Mouse (Mus musculus): ENCODE results near the gene Fbxo22.
"Not testable (repeated sequence)": the region's sequence is repeated elsewhere in the genome, so short reads cannot be mapped to it uniquely, and the experiment has no call there.

Gene Fbxo22

DNA sequence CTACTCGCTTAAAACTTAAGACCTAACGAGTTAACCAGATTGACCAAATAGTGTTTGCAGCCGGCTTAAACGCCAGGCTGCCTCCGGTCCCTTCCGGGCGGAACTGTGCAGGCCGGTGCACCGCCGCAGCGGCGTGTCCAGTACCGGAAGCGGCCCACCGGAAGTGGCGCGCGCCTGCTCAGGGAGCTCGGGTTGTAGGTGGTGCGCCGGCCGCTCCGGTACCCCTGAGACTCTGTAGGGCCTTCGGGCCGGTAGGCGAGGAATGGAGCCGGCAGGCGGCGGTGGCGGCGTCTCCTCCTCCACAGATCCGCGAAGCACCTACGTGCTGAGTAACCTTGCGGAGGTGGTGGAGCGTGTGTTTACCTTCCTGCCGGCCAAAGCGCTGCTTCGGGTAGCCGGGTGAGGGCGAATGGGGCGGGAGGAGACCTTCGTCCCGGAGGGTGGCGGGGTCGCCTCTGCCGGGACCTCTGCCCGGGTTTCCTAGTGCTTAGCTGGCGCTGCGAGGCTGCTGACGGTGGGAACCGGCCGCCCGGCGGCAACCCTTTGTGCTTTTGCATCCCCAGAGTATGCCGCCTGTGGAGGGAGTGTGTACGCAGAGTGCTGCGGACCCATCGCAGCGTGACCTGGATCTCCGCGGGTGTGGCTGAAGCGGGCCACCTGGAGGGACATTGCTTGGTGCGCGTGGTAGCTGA is at the start of gene Fbxo22:
Gene Fbxo22 (plus strand): TSS at position 136 of the 692 bp plus-strand sequence.
- CTCF ChIA-PET: no interaction called here

DNA sequence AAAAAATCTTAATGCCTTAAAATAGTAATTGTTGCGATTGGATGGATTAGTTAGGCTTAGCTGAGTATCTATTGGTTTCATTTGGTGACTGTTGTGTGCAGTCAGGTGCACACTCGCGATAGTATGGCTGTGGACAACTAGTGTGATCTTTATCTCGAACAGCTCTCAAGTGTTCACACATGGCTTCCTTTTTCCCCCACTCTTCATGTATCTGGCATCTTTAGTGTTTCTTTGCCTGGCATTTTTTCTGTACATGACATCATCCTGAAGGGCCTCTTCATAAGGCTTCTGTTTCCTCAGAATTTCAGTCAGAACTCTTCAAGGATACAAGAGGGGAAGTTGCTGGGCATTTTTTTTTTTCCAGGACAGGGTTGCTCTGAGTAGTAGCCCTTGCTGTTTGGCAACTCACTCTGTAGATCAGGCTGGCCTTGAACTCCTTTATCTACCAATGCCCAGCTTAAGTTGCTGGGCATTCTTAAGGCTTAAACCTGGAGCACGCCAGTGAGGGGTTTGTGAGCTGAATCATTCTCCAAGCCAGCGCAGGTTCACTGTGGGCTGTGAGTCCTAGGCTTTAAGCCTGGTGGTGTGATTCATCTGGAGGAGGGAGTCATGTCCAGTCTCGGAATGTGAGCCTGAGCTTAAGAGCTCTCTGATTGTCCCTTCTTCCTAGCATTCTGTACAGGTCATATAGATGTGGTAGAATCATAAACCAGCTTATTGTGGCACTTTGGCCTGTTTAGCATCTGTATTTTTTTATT is 37.9 kb upstream of the Fbxo22 start:
- CTCF ChIA-PET: no interaction called here

DNA sequence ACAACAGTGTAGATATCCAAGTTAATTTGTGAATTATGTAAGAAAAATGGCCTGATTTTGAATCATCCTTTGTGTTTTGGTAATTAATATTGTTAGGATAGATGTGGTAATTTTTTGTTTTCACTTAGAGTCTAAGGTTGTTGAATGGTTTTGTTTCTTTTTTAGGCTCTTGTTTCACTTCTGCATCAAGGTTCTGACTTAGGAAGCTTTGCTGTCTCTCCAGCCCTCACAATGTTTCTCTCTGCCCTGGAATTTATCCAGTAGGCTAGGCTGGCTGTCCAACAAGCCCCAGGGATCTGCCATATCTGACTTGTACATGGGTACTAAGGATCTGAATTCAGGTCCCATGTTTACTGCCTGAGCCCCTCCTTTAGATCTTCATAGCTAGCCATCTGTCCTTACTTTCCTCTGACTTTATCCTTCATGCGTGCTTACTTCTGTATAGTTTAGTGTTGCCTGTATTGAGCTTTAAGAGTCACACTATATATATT is 36.5 kb upstream of the Fbxo22 start:
- CTCF ChIA-PET: interaction anchor here (0.7 kb wide), 1 partner anchor 1795 kb away, joined by 3 read pairs; no protein-coding TSS in a partner anchor

DNA sequence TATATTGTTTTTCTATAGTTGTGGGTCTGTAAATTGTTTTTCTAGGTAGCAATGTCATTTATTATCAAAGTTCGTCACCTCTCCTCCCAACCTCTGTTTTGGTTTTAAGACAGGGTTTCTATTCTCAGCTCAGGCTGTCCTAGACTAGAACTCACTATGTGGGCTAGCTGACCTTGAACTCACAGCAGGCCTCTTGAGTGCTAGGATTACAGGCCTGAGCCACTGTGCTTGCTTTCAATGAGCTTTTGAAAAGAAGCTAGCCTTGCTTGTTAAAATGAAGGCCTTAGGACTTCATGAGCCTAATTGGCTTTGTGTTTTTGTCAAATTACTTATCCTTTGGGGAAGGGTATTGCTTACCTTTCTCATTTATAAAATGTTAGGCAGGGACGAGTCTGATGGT is 34.5 kb upstream of the Fbxo22 start:
- CTCF ChIA-PET: no interaction called here

DNA sequence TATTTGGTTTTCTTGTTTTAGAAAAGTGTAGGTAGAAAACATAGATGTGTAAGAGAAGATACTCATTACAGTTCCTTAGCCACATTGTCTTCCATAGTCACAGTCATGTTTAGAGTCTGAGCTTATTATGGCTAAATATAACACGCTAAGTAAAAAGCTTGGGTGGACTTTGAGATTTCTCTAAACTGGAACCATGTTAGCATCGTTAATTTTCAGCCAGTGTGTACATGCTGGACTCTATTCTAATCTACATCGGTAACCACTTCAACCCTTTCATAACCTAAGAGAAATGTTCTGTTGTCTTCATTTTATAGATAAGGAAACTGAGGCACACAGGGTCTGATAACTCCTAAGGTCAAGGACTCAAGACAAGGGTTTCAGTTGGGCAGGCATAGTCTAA is 12.8 kb upstream of the Fbxo22 start:
- CTCF ChIA-PET: no interaction called here

DNA sequence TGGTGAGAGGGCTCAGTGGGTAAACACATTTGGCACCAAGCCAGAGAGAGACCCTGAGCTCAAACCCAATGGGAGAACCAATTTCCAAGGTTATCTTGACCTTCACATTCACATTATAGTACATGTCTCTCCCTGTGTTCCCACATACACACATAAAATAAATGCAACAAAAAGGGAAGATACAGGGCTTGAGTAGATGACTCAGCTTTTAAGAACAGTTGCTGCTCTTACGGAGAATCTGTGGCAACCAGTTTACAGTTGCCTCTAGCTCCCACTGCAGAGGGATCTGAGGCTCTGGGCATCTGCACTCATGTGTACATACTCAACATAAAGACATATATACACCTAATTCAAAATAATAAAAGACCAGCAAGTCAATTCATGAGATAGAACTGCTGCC is 10.5 kb upstream of the Fbxo22 start:
- CTCF ChIA-PET: no interaction called here

DNA sequence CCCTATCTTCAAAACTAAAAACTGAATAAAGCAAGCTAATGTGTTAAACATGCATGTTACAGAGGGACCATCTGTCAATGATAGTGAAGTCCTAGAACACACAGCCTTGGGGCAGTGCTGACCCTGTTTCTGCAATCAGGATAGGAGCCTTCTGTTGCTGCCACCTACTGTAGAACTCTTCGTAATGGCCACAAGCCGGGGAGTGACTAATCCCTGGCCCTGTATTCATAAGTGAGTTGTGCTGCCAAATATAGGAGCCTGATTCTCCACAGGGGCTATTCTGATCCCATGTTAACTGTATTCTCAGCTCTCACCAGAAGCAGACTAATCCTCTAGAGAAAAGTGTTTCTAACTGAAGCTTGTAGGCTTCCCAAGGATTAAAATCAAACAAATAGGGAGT is 9.4 kb upstream of the Fbxo22 start:
- CTCF ChIA-PET: interaction anchor here (0.6 kb wide), 1 partner anchor 43 kb away, joined by 3 read pairs; no protein-coding TSS in a partner anchor

DNA sequence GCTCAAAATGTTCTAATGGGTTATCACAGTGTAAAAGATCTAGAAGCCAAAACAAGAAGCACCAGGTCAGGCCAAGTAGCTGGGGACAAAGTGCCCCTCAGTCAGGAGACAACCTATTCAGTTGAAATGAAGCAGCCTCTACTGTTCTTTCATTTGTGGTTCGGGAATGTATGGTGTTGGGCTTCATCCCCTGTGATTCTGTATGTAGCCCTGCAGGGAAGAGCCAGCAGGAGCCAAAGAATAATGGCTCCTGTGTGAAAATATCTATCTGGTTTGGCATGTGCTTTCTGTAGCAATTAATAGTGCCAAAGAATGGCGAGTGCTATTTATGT is 301 bp upstream of the Fbxo22 start:
- CTCF ChIA-PET: no interaction called here

DNA sequence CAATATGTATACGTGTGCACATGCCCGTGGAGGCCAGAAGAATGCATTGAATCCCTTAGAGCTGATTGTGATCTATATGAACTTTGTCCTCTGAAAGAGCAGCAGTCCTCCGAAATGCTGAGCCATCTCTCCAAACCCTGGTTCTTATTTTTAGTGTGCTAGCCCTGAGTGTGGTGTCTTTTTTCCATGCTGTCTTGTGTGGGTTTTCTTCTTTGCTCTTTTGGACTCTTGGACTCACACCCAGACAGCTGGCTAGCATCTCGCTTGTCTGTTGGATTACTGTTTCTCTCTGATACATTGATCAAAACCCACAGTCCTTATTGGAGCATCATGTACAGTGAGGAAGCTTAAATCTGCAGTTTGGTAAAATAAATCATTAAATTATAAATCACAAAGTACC is 2.9 kb downstream of the Fbxo22 start:
- CTCF ChIA-PET: no interaction called here

DNA sequence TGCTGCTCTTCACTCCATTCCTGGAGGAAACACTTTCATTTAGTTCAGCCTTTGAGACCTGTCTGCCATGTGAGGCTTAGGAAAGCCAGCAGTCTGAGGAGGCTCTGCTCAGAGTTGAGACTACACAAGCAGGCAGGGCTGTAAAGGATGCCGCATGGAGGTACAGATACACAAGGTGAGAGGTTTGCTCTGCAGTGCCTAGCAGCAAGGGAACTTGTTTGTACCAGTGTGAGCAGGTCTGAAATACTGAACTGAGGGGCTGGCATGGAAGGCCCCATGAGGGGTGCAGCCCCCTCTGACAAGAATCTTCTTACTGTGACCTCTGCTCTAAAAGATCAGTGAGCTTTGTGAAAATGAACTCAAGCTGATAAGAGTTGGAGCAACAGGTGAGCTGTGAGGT is 4.7 kb downstream of the Fbxo22 start:
- CTCF ChIA-PET: no interaction called here

DNA sequence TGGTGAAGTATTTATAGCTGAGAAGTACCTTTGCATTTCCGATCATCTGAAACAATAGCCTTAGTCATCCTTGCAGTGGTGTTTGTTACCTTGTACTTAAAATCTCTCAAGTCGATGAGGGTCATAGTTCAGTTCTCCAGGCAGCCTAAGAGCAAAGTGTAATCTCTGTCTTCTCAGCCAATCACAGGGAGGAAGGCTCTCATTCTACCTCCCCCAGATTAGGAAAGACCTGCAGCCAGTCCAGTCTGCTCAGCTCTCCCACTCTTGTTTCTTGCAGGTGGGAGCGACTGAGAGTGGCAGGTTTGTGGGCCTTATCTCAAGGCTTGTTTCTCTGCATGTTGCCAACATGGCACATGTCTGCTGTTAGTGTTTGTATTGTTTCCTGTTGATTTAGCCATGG is 6.3 kb downstream of the Fbxo22 start:
- CTCF ChIA-PET: no interaction called here

DNA sequence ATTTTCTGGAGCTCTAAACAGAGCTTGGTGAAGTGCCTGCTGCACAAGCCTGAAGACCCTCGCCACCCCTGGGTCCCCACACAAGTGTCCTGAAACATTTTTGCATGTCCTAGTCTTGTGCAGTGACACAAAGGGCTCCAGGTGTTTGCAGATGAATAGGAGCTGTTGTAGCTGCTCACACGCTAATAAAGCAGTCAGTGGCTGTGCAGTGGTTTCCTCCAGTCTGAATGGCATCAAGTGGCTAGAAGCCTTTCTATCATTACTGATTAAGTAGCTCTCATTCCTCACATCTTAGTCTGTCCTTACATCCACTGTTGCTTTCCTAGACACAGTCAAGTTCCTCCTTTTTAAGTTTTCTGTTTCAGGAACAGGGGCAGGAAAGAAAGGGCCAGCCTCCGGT is 6.9 kb downstream of the Fbxo22 start:
- CTCF ChIA-PET: no interaction called here

DNA sequence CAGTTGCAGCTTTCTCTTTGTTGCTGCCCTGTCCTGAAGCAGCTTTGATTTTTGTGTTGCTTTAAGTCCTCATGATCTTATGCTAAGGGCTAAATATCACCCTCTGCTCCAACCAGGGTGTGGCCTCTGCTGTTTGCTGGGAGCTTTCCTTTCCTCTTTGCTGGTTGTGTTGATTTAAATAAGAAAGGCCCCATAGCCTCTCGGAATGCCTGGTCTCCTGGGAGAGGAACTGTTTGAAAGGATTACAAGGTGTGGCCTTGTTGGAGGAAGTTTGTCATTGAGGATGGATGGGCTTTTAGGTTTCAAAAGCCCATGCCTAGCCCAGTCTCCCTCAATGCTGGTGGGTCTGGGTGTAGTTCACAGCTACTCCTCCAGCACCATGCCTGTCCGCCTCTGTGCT is 7.4 kb downstream of the Fbxo22 start:
- CTCF ChIA-PET: no interaction called here

DNA sequence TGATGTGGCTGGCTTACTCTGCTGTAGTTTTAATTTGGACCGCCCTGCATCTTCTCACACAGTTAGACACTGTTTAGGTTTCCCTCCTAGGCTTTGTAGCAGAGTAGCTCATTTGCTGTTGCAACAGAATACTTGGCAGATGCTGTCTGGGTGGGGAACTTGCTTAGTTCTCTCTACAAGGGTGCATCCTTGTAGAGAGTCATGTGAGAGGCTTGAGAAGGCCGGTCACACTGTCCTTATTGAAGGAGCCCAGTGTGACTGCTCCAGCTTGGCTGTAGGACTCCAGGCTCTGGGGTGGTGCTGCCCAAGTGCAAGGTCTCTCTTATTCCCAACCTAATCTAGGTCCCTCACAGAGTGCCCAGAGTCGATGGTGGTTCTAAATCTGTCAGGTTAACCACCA is 8.7 kb downstream of the Fbxo22 start:
- CTCF ChIA-PET: no interaction called here

DNA sequence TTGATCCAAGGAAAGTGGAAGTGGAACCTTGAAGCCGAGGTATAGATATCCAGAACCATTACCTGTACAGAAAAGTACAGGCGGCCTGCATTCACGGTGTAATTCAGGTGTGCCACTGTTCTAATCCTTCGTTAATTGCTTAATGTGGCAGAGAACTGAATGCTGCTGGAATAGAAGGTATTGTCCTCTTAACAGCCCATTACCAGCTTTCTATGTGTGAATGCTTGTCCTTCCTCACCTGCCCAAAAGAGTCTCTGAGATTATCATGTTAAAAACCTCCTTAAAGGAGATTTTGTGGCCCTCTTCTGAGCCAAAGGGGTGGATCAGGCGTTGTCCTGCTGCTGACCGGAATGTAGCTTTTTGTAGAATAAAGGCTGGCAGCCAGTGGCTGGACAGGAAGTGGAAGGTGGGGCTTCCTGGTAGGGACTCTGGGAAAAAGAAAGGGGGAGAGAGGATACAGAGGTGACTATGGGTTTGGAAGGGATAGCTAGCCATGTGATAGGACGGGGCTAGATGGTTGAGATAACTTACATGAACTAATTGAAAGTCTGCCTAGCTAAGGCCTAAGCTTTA is 16.5 kb downstream of the Fbxo22 start:
- CTCF ChIA-PET: no interaction called here

DNA sequence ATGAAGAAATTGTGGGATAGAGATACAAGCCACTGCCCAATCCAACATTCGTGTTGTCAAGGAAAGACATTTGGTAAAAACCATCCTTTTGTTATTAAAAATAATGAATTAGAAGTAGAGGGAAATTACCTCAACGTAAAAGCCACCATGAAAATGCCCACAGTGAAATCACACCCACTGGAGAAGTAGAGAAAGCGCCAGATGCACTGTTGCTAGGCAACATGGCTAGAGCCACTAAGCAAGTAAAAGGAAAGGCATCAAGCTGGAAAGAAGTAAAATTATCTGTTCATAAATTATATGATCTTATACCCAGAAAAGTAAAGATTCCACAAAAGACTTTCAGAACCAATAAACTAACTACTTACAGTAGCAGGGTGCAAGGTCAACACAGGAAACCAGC is 17.5 kb downstream of the Fbxo22 start:
- CTCF ChIA-PET: no interaction called here

DNA sequence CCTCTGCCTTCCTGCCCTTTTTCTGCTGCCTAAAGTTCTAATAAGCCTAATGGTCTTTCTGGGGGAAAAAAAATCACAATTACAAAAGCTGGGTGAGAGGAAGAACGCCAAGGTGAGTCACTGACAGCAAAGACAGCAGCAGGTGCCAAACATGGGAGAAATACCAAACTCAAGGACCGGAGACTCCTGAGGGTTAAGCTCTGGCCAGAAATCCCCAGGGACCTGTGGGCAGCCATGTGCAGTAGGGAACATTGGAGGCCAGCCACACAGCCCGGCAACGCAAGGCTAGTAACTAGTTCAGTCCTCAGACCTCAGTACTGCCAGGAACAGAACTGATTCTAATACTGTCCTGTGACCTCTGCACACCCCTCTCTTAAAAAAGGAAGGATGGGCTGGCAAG is 19.4 kb downstream of the Fbxo22 start:
- CTCF ChIA-PET: no interaction called here

DNA sequence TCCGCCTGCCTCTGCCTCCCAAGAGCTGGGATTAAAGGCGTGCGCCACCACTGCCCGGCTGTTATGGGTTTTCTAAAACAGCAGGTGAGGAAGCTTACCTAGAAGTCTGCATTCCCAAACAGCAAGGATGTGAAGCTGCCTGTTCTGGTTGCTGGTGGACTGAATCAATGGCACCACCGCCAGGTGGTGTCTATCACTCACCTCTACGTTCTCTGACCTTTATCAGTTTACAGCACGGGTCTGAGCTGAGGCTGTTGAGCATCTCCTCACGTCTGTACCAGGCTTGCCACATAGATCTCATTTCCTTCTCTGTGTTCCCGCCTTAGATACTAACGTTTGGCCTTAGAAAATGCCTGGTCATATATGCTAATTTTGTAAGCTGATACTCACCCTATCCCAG is 20.3 kb downstream of the Fbxo22 start:
- CTCF ChIA-PET: no interaction called here

DNA sequence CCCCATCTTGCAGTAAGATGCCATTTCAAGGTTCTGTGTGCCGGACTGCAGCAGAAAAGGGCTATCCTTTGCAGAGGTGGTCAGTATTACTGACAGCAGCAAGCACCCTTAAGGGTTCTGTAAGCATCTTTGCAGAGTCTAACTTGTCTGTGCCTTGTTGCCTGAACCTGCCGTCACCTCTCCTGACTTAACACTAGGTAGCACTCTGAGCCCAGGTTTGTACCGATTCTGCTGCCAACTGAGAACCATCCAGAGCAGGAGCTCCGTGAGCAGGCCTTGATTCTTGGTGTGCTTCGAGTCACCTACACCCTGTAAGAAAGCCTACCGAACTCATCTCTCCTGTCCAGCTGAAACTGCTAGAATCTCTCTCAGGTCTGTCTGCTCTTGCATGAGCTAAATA is 22.8 kb downstream of the Fbxo22 start:
- CTCF ChIA-PET: no interaction called here

DNA sequence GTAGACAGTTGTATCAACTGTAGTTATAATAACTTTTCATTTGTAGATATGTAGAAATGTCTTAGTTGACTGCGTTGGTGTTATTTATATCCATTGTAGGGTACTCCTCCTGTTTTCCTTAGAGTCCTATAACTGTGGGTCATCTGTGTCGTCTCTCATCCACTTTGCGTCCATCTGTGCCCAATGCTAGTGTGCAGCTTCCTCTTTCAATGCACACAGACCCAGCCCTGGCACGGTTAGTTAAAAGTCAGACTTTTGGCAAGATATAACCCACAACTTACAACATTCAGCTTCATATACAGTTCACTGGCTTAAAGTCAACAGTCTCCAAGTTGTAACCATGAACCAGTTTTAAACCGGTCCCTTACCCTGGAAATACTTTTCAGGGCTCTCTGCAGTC is 23.4 kb downstream of the Fbxo22 start:
- CTCF ChIA-PET: interaction anchor here (0.7 kb wide), 1 partner anchor 19 kb away, joined by 5 read pairs; no protein-coding TSS in a partner anchor

DNA sequence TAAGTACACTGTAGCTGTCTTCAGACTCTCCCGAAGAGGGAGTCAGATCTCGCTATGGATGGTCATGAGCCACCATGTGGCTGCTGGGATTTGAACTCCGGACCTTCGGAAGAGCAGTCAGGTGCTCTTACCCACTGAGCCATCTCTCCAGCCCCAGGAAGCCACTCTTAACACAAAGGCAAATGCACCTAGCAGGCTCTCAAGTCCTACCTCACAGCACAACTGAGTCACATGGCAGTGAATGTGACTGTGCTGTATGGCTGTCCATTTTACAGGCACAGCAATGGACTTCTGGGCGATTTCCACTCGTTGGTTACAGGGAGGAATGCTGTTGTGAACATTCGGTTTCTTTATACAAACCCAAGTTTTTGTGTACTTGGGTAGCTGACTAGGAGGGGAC is 23.9 kb downstream of the Fbxo22 start:
- CTCF ChIA-PET: interaction anchor here (0.7 kb wide), 1 partner anchor 20 kb away, joined by 5 read pairs; no protein-coding TSS in a partner anchor

DNA sequence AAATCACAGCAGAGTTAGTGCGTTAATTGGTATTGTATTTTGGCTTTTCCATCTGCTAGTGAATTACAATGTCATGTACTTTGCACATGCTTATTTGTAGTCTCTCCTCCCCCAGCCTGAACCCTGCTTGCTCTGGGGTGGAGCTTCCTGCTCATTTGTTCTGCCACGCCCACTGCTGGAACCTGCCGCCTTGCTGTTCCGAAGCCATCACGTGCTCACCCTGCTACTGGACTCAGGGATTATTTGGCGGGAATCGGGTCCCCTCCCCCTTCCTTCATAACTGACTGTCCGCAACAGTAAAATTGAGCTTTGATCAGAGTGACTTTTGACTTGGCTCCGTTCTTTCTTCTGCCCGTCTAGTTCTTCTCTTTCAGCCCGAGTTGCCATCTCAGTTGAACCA is 24.4 kb downstream of the Fbxo22 start:
- CTCF ChIA-PET: not testable (repeated sequence)
